Mouse (Mus musculus) hindbrain, postnatal 0 days (tissue): ENCODE measurements around the gene Rccd1. TPM values are rescaled to one million over a fixed set of nuclear protein-coding genes. Genes with fewer than 3 reads are reported as not detected.
A peak's percentile ranks its signal among the peaks of the same experiment; 100 is the strongest.

Experiments used
- ATAC-seq: fragments of 200-750 bp; cut with Nextera tagmentation; 2 replicates; pipeline ENCODE4 v1.8.0; 2017; ENCODE audit warnings: mild to moderate bottlenecking, moderate TSS enrichment, moderate library complexity
- DNase-seq: peaks from one replicate; pipeline ENCODE4 v3.0.0-alpha.2; 2015; ENCODE audit warnings: low spot score
- H3K27ac ChIP-seq: fragments of 300-500 bp; sonication (generic); 2 replicates; pipeline ENCODE4 v1.5.1; 2014; ENCODE audit warnings: mild to moderate bottlenecking
- H3K27me3 ChIP-seq: fragments of 300-500 bp; sonication (generic); 2 replicates; pipeline ENCODE4 v1.6.1; 2014; ENCODE audit warnings: low read length, mixed read lengths; ENCODE audit not compliant: insufficient read depth
- H3K36me3 ChIP-seq: fragments of 300-500 bp; sonication (generic); 2 replicates; pipeline ENCODE4 v1.6.1; 2014; ENCODE audit warnings: low read length, mixed read lengths; ENCODE audit not compliant: insufficient read depth
- H3K4me1 ChIP-seq: fragments of 300-500 bp; sonication (generic); 2 replicates; pipeline ENCODE4 v1.6.1; 2014; ENCODE audit warnings: antibody characterized with exemption, low read length, mixed read lengths; ENCODE audit not compliant: insufficient read depth
- H3K4me2 ChIP-seq: fragments of 300-500 bp; sonication (generic); 2 replicates; pipeline ENCODE4 v1.6.1; 2014; ENCODE audit warnings: low read depth, mild to moderate bottlenecking, low read length, moderate library complexity, mixed read lengths
- H3K4me3 ChIP-seq: fragments of 300-500 bp; sonication (generic); 2 replicates; pipeline ENCODE4 v1.5.1; 2014; ENCODE audit warnings: low read length
- H3K9ac ChIP-seq: fragments of 300-500 bp; sonication (generic); replicated peaks from 2 replicates; pipeline ENCODE4 v1.6.1; 2014; ENCODE audit warnings: mild to moderate bottlenecking, low read length, moderate library complexity, mixed read lengths
- H3K9me3 ChIP-seq: fragments of 300-500 bp; sonication (generic); 2 replicates; pipeline ENCODE4 v1.6.1; 2016; ENCODE audit warnings: low read length, mixed read lengths
- CTCF ChIP-seq: IDR thresholded peaks from 2 replicates; pipeline ENCODE4 v1.5.1; 2016; ENCODE audit warnings: antibody characterized with exemption, control low read depth, low read depth
- WGBS: fragments of 180-500 bp; shearing (Covaris S2); extraction: QIAGEN DNeasy Blood & Tissue Kit; methylation state at CpG from one replicate; pipeline ENCODE4 v1.1.7; 2014; 5-methylcytosine and 5-hydroxymethylcytosine counted together
- polyA plus RNA-seq: library from polyadenylated mRNA; unstranded; fragments of >200 nt; fragmentation: Nextera tagmentation; extraction: Ambion mirVana; gene quantifications from 2 replicates; pipeline ENCODE4 v1.2.1, GENCODE M21; 2015
- total RNA-seq: library from RNA; depleted of rRNA; stranded (reverse); fragments of >200 nt; gene quantifications from 2 replicates; pipeline ENCODE4 v1.2.3, GENCODE M21; 2014

Gene Rccd1
- total and polyA plus RNA-seq, 2 experiments from 2014 or later = 8.6 to 24.7 TPM

DNA sequence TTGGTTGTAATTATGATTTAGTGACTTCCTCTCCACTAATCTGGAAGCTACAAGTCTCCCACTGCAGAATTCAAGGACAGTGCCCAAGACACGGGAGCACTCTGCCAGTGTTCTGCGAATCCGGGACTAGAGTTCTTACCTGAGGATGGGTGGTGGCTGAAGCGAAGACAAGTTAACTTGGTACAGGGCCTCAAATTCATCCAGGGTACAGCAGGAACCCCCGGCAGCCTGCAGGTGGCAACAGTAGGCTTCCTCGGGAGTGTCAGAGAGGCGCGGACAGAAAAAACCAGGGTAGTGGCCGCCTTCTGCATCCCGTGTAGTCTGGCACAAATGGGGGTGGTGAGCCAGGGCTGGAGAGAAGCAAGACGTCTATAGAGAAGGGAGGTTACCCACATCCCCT, 16.5 kb upstream of the Rccd1 start, which contains the start of gene Unc45a:
Unc45a (minus strand) TSS at position 213 of the 400 bp plus-strand sequence.
- Histone ChIP-seq H3K9me3 (no peaks in the 10 kb centered on the region), H3K9ac (peak within 1 kb of the TSS; percentile 70), H3K36me3 (peaks cover 11% of the 10 kb centered on the region; the same call in 1 of the 2 replicates), H3K27ac (peak within 1 kb of the TSS; percentile 87), H3K27me3 (no peaks in the 10 kb centered on the region), H3K4me1 (peaks cover 6% of the 10 kb centered on the region; the same call in 1 of the 2 replicates), H3K4me2 (peak within 1 kb of the TSS; percentile 81), H3K4me3 (peak within 1 kb of the TSS; percentile 50)
- ATAC-seq (peak; percentile 28), DNase-seq (peak; percentile 82)
- WGBS = 2% methylated on average over 11 of the region's 11 CpGs
- TF ChIP-seq CTCF = peak; percentile 78

DNA sequence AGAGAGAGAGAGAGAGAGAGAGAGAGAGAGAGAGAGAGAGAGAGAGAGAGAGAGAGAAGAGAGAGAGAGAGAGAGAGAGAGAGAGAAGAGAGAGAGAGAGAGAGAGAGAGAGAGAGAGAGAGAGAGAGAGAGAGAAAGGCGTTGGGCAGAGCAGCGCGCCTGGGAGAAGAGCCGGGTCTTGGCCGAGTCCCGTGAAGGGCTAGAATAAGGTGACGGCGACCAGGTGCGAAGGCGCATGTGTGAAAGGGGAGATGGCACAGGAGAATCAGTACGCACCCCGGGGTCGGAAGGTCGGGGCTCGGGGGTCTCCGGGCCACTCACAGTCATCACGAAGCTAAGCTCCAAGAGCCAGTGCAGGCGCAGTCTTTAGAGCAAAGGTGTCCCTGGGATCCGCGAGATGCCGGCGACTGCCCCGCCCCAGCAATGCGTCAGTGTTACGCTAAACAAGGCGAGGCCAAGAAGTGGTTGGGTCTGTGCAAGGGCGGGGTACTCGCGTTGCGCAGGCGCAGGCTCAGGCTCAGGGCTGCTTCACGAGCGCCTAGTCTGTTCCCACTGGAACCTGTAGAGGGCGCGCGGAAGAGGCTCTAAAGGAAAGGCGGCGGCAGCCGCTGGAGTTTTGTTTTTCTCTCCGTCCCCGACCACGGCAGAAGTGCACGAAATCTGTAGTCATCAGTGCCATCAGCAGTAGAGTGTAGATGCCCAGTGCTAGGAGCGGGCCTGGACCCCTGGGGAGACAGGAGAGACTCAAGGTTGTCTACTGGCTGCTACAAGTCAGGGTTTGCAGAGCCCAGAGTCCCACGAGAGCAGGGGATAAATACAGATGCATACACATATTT, 15.8 kb upstream of the Rccd1 start:
- H3K36me3 ChIP-seq = peaks cover 19% of the 10 kb centered on the region; the same call in 1 of the 2 replicates
- peak overlapping the region; percentile 81 for H3K4me2 ChIP-seq
- ATAC-seq (peak; percentile 97), DNase-seq (peak; percentile 98)
- H3K27me3 ChIP-seq = no peaks in the 10 kb centered on the region
- H3K4me3 ChIP-seq = peak overlapping the region; percentile 50
- H3K27ac ChIP-seq = peak overlapping the region; percentile 87
- no peaks in the 10 kb centered on the region for H3K9me3 ChIP-seq
- H3K9ac ChIP-seq = peak overlapping the region; percentile 70
- peak; percentile 88 for TF ChIP-seq CTCF
- WGBS = under 1% methylated on average over 45 of the region's 45 CpGs
- peaks cover 6% of the 10 kb centered on the region; the same call in 1 of the 2 replicates for H3K4me1 ChIP-seq

DNA sequence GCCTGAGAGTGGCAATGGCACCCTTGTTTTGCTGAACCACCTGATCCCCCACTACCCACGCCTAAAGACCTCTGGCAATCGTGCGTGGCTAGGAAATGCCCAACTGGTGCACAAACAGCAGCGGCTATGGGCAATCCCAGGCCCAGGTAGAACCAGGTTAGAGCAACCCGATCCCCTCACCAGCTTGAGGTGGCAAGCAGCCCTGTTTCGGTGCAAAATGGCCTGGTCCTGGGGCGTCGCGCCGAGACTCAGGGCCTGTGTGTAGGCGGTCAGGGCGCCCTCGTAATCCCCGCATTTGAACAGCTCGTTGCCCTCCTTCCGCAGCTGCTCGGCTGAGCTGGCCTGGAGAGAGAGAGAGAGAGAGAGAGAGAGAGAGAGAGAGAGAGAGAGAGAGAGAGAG, 15.1 kb upstream of the Rccd1 start:
- ATAC-seq = no peak
- Histone ChIP-seq H3K27me3 (no peaks in the 10 kb centered on the region), H3K4me2 (peak overlapping the region; percentile 81), H3K4me1 (peaks cover 6% of the 10 kb centered on the region; the same call in 1 of the 2 replicates), H3K9ac (peak overlapping the region; percentile 70), H3K9me3 (no peaks in the 10 kb centered on the region), H3K27ac (peak overlapping the region; percentile 80), H3K4me3 (peak overlapping the region; percentile 50), H3K36me3 (peaks cover 25% of the 10 kb centered on the region; the same call in 1 of the 2 replicates)
- DNase-seq = peak; percentile 61
- 5% methylated on average over 17 of the region's 17 CpGs for WGBS
- no peak for TF ChIP-seq CTCF

GRCm38 (mm10) chr7:80336932-80337331, 12.7 kb upstream of the Rccd1 start:
- TF ChIP-seq CTCF = no peak
- no peak for DNase-seq
- H3K4me2 ChIP-seq = no peak overlapping the region
- no peak overlapping the region for H3K27ac ChIP-seq
- H3K9ac ChIP-seq = no peak overlapping the region
- peaks cover 47% of the 10 kb centered on the region for H3K36me3 ChIP-seq
- no peak for ATAC-seq
- H3K27me3 ChIP-seq = no peaks in the 10 kb centered on the region
- no peaks in the 10 kb centered on the region for H3K9me3 ChIP-seq
- WGBS = 89% methylated on average over 3 of the region's 3 CpGs
- no peaks in the 10 kb centered on the region for H3K4me1 ChIP-seq
- H3K4me3 ChIP-seq = no peak overlapping the region

DNA sequence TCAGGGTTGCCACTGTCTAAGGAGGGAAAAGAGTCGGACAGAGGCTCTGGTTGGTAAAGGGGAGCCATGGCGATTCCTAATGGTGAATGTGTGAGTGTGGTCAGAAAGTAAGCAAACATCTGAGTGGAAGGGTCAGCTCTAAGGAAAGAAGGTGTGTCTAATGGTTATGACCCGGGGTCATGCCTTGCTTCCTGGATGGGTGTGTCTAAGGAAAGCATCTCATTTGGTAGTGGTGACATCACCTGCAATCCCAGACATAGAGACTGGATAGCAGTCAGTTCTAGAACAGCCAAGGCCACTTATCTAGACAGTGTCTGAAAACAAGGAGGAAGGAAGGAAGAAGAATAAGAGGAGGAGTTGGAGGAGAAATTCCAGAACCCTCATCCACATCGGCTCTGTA, 10.6 kb upstream of the Rccd1 start:
- peaks cover 68% of the 10 kb centered on the region for H3K36me3 ChIP-seq
- DNase-seq (no peak), ATAC-seq (no peak)
- no peaks in the 10 kb centered on the region for H3K27me3 ChIP-seq
- no peak overlapping the region for H3K4me2 ChIP-seq
- no peaks in the 10 kb centered on the region for H3K4me1 ChIP-seq
- no peak overlapping the region for H3K27ac ChIP-seq
- WGBS = 93% methylated on average over 4 of the region's 4 CpGs
- no peaks in the 10 kb centered on the region for H3K9me3 ChIP-seq
- H3K9ac ChIP-seq = no peak overlapping the region
- TF ChIP-seq CTCF = no peak
- no peak overlapping the region for H3K4me3 ChIP-seq

DNA sequence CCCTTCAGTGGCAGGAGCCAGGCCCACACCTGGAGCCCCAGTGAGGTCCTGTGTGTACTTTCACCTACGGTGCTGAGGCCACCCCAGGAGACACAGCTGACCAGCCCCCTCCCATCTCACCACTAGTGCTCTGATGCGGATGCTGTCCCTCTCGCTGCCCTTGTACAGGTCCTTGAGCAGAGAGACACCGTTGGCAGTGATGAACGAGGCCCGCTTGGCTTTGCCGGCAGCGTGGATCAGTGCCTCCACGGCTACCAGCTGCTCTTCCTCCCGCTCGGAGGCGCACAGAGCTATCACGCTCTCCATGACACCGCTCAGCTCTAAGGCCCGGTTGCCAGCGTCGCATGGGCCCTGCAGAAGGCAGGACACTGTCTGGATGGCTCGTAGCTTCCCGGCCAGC, 7.2 kb upstream of the Rccd1 start:
- TF ChIP-seq CTCF = no peak
- Histone ChIP-seq H3K4me2 (no peak overlapping the region), H3K9ac (no peak overlapping the region), H3K36me3 (peaks cover 91% of the 10 kb centered on the region), H3K9me3 (no peaks in the 10 kb centered on the region), H3K27me3 (no peaks in the 10 kb centered on the region), H3K4me3 (no peak overlapping the region), H3K4me1 (no peaks in the 10 kb centered on the region), H3K27ac (no peak overlapping the region)
- ATAC-seq = no peak
- 91% methylated on average over 19 of the region's 19 CpGs for WGBS
- DNase-seq = no peak

DNA sequence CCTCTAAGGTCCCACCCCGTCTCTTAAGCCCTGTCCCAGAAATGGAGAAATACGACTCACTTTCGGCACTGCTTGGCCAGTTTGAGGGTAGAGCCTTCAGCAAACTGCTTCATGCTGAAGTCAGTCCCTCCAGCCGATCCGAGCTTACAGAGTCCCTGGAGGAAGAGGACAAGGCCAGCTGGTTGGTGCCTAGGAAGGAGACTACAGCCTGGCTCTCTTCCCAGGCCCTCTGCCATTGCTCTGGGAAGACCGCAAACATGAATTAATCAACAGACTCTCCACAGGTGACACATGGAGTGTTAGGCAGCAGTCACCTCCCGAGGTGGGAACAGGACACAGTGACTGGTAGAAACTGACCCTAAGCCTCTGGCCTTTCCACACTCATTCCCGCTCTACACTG, 6.0 kb upstream of the Rccd1 start:
- no peak overlapping the region for H3K9ac ChIP-seq
- no peaks in the 10 kb centered on the region for H3K4me1 ChIP-seq
- H3K9me3 ChIP-seq = no peaks in the 10 kb centered on the region
- H3K27ac ChIP-seq = no peak overlapping the region
- TF ChIP-seq CTCF = no peak
- H3K27me3 ChIP-seq = no peaks in the 10 kb centered on the region
- DNase-seq = no peak
- H3K4me2 ChIP-seq = no peak overlapping the region
- 71% methylated on average over 8 of the region's 8 CpGs for WGBS
- no peak for ATAC-seq
- peaks cover 95% of the 10 kb centered on the region for H3K36me3 ChIP-seq
- H3K4me3 ChIP-seq = no peak overlapping the region
